Mouse (Mus musculus): ENCODE results near the gene Naa80.

Gene Naa80

DNA sequence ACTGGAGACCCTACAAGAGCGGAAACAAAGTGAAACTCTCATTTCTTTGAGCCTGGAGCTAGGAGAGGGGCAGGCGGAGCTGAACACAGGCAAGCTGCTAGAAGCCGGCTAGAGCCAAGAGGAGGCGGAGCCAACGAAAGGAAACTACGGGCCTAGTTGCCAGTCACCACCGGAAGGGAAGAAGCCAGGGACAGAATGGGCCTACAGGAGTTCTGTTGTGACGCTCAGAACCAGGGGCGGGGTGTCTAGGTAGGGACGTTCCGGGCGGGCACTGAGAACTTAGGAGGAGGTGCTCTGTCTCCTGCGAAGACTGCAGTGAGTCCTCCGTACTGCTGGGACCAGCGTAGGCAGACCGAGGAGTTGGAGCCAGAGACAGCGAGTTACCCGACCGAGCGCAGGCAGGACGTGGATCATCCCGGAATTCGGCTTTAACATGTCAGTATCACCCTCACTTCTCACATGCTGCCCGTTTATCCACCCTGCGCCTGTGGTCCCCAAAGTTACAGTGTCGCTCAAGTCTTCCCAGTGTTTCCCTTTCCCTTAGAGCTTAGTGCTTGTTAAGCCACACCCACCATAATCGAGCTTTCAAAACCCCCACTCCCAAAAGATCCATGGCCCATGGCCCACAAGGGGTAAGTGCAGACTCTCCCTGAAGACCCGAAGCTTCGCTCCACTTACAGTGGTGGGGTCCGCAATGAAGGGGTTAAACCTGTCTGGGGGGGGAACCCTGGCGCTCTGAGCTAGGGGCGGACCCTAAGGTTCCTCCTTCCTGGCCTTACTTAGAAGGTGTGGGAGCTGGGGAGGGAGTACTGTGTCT lies 2.0 kb downstream of the Naa80 start, which contains the start of gene Hyal3:
Gene Hyal3, plus strand, starts transcription at position 318 of the 817 bp plus-strand sequence.
- Histone ChIP-seq H3K4me3 (replicated peaks; ENCODE audit: low read length) (peak within 1 kb of the TSS; percentile 83), H3K9me3 (ENCODE audit: low read length) (no peaks in the 10 kb centered on the region), H3K36me3 (ENCODE audit: insufficient read depth, low read length) (peaks cover 36% of the 10 kb centered on the region), H3K27me3 (ENCODE audit: insufficient read depth, low read length) (no peaks in the 10 kb centered on the region), H3K4me1 (replicated peaks; ENCODE audit: low read depth, low read length) (peaks cover 75% of the 10 kb centered on the region)
- TF ChIP-seq CTCF (conservative IDR thresholded peaks at IDR 0.05; ENCODE audit: low read length) (no peak), POU5F1 (IDR thresholded peaks at IDR 0.05; ENCODE audit: borderline replicate concordance, low read length) (no peak), NANOG (IDR thresholded peaks at IDR 0.05; ENCODE audit: borderline replicate concordance, low read length) (no peak)

DNA sequence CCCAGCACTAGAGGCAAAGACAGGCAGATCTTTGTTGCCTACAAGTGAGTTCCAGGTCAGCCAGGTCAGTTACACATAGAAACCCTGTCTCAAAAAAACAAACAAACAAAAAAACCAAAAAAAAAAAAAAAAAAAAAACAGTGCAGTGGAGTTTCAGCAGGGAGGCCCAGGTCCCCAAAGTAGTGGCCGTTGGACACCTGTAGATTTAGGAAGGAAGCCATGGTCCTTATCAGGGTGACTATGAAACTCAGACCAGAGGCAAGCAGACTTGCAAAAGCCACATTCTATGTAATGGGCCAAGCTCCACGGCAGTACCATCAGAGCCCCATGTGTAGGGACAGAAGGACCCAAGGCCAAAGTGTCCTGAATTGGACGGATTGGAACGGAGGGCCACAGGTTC lies 2.9 kb downstream of the Naa80 start:
- H3K4me1 ChIP-seq (replicated peaks; ENCODE audit: low read depth, low read length): peaks cover 71% of the 10 kb centered on the region
- peak overlapping the region; percentile 83 for H3K4me3 ChIP-seq (replicated peaks; ENCODE audit: low read length)
- no peaks in the 10 kb centered on the region for H3K27me3 ChIP-seq (ENCODE audit: insufficient read depth, low read length)
- H3K9me3 ChIP-seq (ENCODE audit: low read length): no peaks in the 10 kb centered on the region
- TF ChIP-seq CTCF (conservative IDR thresholded peaks at IDR 0.05; ENCODE audit: low read length) (no peak), NANOG (IDR thresholded peaks at IDR 0.05; ENCODE audit: borderline replicate concordance, low read length) (no peak), POU5F1 (IDR thresholded peaks at IDR 0.05; ENCODE audit: borderline replicate concordance, low read length) (no peak)
- peaks cover 36% of the 10 kb centered on the region for H3K36me3 ChIP-seq (ENCODE audit: insufficient read depth, low read length)

DNA sequence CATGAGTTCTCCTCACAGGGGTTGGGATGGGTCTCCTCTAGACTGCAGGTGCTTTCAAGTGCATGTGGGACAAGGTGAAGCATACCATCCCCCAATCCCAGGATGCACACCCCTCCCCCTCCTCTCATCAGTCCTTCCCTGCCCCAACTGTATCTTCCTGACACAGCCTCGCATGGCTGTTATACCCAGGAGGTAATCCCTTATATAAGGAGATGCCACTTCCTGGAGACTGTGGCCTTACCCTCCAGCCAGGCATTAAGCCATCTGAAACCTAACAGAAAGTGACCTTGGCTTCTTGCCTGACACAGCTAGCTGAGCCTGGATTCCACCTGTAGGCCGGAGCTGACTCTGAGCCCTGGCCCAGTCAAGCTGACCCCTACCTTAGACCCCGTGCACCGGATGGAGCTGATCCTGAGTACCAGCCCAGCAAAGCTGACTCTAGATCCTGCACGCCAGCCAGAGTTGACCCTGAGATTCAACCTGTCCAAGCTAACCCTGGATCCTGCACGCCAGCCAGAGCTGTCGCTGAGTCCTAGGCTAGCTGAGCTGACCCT lies 3.9 kb downstream of the Naa80 start:
- Histone ChIP-seq H3K36me3 (ENCODE audit: insufficient read depth, low read length) (peaks cover 36% of the 10 kb centered on the region), H3K27me3 (ENCODE audit: insufficient read depth, low read length) (no peaks in the 10 kb centered on the region), H3K4me3 (replicated peaks; ENCODE audit: low read length) (no peak overlapping the region), H3K4me1 (replicated peaks; ENCODE audit: low read depth, low read length) (peaks cover 64% of the 10 kb centered on the region), H3K9me3 (ENCODE audit: low read length) (no peaks in the 10 kb centered on the region)
- TF ChIP-seq POU5F1 (IDR thresholded peaks at IDR 0.05; ENCODE audit: borderline replicate concordance, low read length): no peak
- TF ChIP-seq NANOG (IDR thresholded peaks at IDR 0.05; ENCODE audit: borderline replicate concordance, low read length): no peak
- no peak for TF ChIP-seq CTCF (conservative IDR thresholded peaks at IDR 0.05; ENCODE audit: low read length)

DNA sequence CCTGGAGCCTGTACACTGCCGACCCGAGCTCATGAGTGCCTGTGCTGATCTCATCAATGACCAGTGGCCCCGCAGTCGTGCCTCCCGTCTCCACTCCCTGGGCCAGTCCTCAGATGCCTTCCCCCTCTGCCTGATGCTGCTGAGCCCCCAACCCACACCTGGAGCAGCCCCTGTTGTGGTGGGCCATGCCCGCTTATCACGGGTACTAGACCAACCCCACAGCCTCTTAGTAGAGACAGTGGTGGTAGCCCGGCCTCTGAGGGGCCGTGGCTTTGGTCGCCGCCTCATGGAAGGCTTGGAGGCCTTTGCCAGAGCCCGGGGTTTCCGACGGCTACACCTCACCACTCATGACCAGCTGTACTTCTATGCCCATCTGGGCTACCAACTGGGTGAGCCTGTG lies 4.5 kb downstream of the Naa80 start:
- Histone ChIP-seq H3K4me3 (replicated peaks; ENCODE audit: low read length) (no peak overlapping the region), H3K9me3 (ENCODE audit: low read length) (no peaks in the 10 kb centered on the region), H3K27me3 (ENCODE audit: insufficient read depth, low read length) (no peaks in the 10 kb centered on the region), H3K36me3 (ENCODE audit: insufficient read depth, low read length) (peaks cover 36% of the 10 kb centered on the region), H3K4me1 (replicated peaks; ENCODE audit: low read depth, low read length) (peaks cover 61% of the 10 kb centered on the region)
- TF ChIP-seq CTCF (conservative IDR thresholded peaks at IDR 0.05; ENCODE audit: low read length): no peak
- TF ChIP-seq POU5F1 (IDR thresholded peaks at IDR 0.05; ENCODE audit: borderline replicate concordance, low read length): no peak
- no peak for TF ChIP-seq NANOG (IDR thresholded peaks at IDR 0.05; ENCODE audit: borderline replicate concordance, low read length)

DNA sequence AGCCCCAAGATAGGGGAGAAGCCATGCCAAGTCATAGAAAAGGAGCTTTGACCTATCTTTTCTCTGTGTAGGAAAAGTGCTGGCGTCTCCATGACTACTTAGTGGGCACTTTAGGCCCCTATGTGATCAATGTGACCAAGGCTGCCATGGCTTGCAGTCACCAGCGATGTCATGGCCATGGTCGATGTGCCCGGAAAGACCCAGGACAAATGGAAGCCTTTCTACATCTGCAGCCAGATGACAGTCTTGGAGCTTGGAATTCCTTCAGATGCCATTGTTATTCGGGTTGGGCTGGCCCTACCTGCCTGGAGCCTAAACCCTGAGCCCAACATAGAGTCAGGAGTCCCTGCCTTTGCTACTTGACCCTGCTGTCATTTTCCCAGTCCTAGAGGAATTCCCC lies 7.8 kb downstream of the Naa80 start:
- Histone ChIP-seq H3K27me3 (ENCODE audit: insufficient read depth, low read length) (no peaks in the 10 kb centered on the region), H3K36me3 (ENCODE audit: insufficient read depth, low read length) (peaks cover 54% of the 10 kb centered on the region), H3K4me3 (replicated peaks; ENCODE audit: low read length) (peak overlapping the region; percentile 17; the same call in 1 of the 2 replicates), H3K9me3 (ENCODE audit: low read length) (no peaks in the 10 kb centered on the region), H3K4me1 (replicated peaks; ENCODE audit: low read depth, low read length) (peaks cover 63% of the 10 kb centered on the region)
- no peak for TF ChIP-seq CTCF (conservative IDR thresholded peaks at IDR 0.05; ENCODE audit: low read length)
- TF ChIP-seq POU5F1 (IDR thresholded peaks at IDR 0.05; ENCODE audit: borderline replicate concordance, low read length): no peak
- no peak for TF ChIP-seq NANOG (IDR thresholded peaks at IDR 0.05; ENCODE audit: borderline replicate concordance, low read length)

DNA sequence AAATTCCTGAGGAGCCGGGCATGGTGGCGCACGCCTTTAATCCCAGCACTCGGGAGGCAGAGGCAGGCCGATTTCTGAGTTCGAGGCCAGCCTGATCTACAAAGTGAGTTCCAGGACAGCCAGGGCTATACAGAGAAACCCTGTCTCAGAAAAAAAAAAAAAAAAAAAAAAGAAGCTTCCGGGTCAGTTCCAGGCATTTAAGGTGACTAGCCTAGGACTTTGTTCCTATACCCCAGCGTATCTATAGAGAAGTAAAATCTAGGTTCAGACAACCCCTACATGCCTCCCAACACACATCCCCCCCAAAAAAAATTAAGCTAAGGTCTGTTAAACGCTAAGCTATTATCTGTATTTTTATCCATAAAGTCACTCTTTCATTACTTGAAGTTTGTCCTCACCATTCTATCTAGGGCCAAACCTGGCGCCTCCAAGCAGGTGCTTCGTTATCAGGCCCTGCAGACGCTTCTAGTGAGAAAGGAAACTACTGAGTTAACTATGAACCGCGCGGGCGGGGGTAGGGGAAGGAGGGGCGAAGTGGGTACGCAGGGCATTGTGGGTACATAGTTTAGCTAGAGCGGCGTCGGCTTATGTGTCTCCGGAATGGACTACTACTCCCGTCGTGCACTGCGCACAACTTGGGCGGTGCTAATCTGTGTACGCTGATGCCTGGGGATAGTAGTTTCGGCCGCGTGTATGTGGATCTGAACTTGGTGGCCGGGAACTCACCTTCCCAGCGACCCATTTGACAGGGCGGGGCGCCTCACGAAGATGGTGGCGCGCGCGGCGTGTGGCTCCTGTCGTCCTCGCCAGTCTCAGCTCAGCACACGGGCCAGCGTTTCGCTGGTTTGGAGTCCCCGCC lies 8.5 kb downstream of the Naa80 start, which contains the start of gene Ifrd2:
Gene Ifrd2, plus strand, starts transcription at position 669 of the 859 bp plus-strand sequence.
- Histone ChIP-seq H3K9me3 (ENCODE audit: low read length) (no peaks in the 10 kb centered on the region), H3K27me3 (ENCODE audit: insufficient read depth, low read length) (peaks cover 2% of the 10 kb centered on the region; the same call in 1 of the 2 replicates), H3K4me1 (replicated peaks; ENCODE audit: low read depth, low read length) (peaks cover 62% of the 10 kb centered on the region), H3K4me3 (replicated peaks; ENCODE audit: low read length) (peak within 1 kb of the TSS; percentile 94), H3K36me3 (ENCODE audit: insufficient read depth, low read length) (peaks cover 61% of the 10 kb centered on the region)
- no peak for TF ChIP-seq NANOG (IDR thresholded peaks at IDR 0.05; ENCODE audit: borderline replicate concordance, low read length)
- TF ChIP-seq POU5F1 (IDR thresholded peaks at IDR 0.05; ENCODE audit: borderline replicate concordance, low read length): no peak
- TF ChIP-seq CTCF (conservative IDR thresholded peaks at IDR 0.05; ENCODE audit: low read length): no peak

DNA sequence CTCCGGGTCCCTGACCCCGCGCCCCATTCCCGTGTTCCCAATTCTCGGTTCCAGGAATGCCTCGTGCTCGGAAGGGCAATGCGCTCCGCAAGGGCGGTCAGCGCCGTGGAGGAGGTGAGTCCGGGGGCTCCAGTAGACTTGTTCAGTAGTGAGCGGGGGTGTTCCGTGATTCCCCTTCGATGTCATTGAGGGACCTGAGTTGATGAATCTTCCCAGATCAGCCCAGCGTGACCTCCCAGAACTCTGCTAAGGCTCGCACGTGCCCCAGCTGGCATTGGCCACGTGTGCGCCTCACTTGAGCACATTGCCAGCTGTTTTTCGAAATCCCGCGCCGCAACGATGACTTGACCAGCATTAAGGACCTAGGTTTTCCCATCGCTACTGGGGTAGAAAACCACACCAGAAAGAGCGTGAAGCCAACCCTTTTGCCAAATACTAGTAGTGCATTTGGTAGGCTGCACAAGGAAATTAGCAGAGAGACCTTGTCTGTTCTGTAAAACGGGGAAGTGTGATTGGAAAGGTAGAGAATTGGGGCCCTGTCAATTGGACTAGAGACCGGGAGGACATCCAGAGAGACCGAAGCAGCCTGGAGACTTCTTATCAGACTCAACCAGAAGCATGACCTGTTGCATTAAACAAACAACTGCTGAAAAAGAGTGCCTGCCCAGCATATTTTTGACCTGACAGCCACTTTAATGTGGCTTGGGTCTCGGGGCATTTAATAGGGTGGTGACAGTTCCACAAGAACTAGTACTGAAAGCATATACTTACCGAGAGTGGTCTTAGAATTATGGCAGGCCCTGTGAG lies 9.3 kb downstream of the Naa80 start:
- Histone ChIP-seq H3K36me3 (ENCODE audit: insufficient read depth, low read length) (peaks cover 61% of the 10 kb centered on the region), H3K4me1 (replicated peaks; ENCODE audit: low read depth, low read length) (peaks cover 61% of the 10 kb centered on the region), H3K4me3 (replicated peaks; ENCODE audit: low read length) (peak overlapping the region; percentile 94), H3K9me3 (ENCODE audit: low read length) (no peaks in the 10 kb centered on the region), H3K27me3 (ENCODE audit: insufficient read depth, low read length) (peaks cover 3% of the 10 kb centered on the region; the same call in 1 of the 2 replicates)
- no peak for TF ChIP-seq NANOG (IDR thresholded peaks at IDR 0.05; ENCODE audit: borderline replicate concordance, low read length)
- TF ChIP-seq POU5F1 (IDR thresholded peaks at IDR 0.05; ENCODE audit: borderline replicate concordance, low read length): no peak
- no peak for TF ChIP-seq CTCF (conservative IDR thresholded peaks at IDR 0.05; ENCODE audit: low read length)
